Mouse (Mus musculus): ENCODE data around the gene Tmem121. TPM values are rescaled to one million over a fixed set of nuclear protein-coding genes. Genes with fewer than 3 reads are reported as not detected.

Tmem121 gene
- total RNA-seq, 1 experiment from 2014 or later, result 2.3 TPM

GRCm38 (mm10) chr12:113146112-113147057, 39.3 kb upstream of the Tmem121 start, which contains the start of gene Crip1:
Gene Crip1 (plus strand): TSS chr12:113146316.
- ATAC-seq (replicated peaks in 1 of 2; ENCODE audit: insufficient read depth in 1 of 2, low FRiP score in 2 of 2, low TSS enrichment in 1 of 2, low read depth in 1 of 2, poor library complexity in 2 of 2, severe bottlenecking in 2 of 2), result peak; percentile 56 to 60

- no peak for ATAC-seq (replicated peaks in 1 of 2; ENCODE audit: insufficient read depth in 1 of 2, low FRiP score in 2 of 2, low TSS enrichment in 1 of 2, low read depth in 1 of 2, poor library complexity in 2 of 2, severe bottlenecking in 2 of 2)
Measured at GRCm38 (mm10) chr12:113147481-113147880, 38.2 kb upstream of the Tmem121 start.

- no peak for ATAC-seq (replicated peaks in 1 of 2; ENCODE audit: insufficient read depth in 1 of 2, low FRiP score in 2 of 2, low TSS enrichment in 1 of 2, low read depth in 1 of 2, poor library complexity in 2 of 2, severe bottlenecking in 2 of 2)
Measured at GRCm38 (mm10) chr12:113148381-113149035, 37.2 kb upstream of the Tmem121 start.

- no peak for ATAC-seq (replicated peaks in 1 of 2; ENCODE audit: insufficient read depth in 1 of 2, low FRiP score in 2 of 2, low TSS enrichment in 1 of 2, low read depth in 1 of 2, poor library complexity in 2 of 2, severe bottlenecking in 2 of 2)
Measured at GRCm38 (mm10) chr12:113149341-113149740, 36.4 kb upstream of the Tmem121 start.

GRCm38 (mm10) chr12:113149896-113150295, 35.8 kb upstream of the Tmem121 start:
- ATAC-seq (replicated peaks in 1 of 2; ENCODE audit: insufficient read depth in 1 of 2, low FRiP score in 2 of 2, low TSS enrichment in 1 of 2, low read depth in 1 of 2, poor library complexity in 2 of 2, severe bottlenecking in 2 of 2), result no peak

GRCm38 (mm10) chr12:113150591-113150990, 35.1 kb upstream of the Tmem121 start:
- no peak for ATAC-seq (replicated peaks in 1 of 2; ENCODE audit: insufficient read depth in 1 of 2, low FRiP score in 2 of 2, low TSS enrichment in 1 of 2, low read depth in 1 of 2, poor library complexity in 2 of 2, severe bottlenecking in 2 of 2)

- no peak for ATAC-seq (replicated peaks in 1 of 2; ENCODE audit: insufficient read depth in 1 of 2, low FRiP score in 2 of 2, low TSS enrichment in 1 of 2, low read depth in 1 of 2, poor library complexity in 2 of 2, severe bottlenecking in 2 of 2)
Measured at GRCm38 (mm10) chr12:113151046-113151445, 34.7 kb upstream of the Tmem121 start.

- ATAC-seq (replicated peaks in 1 of 2; ENCODE audit: insufficient read depth in 1 of 2, low FRiP score in 2 of 2, low TSS enrichment in 1 of 2, low read depth in 1 of 2, poor library complexity in 2 of 2, severe bottlenecking in 2 of 2), result peak in 1 of 2 experiments; percentile 7; a peak in 1 of 4 replicates
Measured at GRCm38 (mm10) chr12:113151661-113152271, 34.0 kb upstream of the Tmem121 start.

GRCm38 (mm10) chr12:113152272-113152661, 33.5 kb upstream of the Tmem121 start:
- no peak for ATAC-seq (replicated peaks in 1 of 2; ENCODE audit: insufficient read depth in 1 of 2, low FRiP score in 2 of 2, low TSS enrichment in 1 of 2, low read depth in 1 of 2, poor library complexity in 2 of 2, severe bottlenecking in 2 of 2)

GRCm38 (mm10) chr12:113152991-113153525, 32.7 kb upstream of the Tmem121 start:
- ATAC-seq (replicated peaks in 1 of 2; ENCODE audit: insufficient read depth in 1 of 2, low FRiP score in 2 of 2, low TSS enrichment in 1 of 2, low read depth in 1 of 2, poor library complexity in 2 of 2, severe bottlenecking in 2 of 2), result no peak

GRCm38 (mm10) chr12:113153971-113154370, 31.8 kb upstream of the Tmem121 start:
- ATAC-seq (replicated peaks in 1 of 2; ENCODE audit: insufficient read depth in 1 of 2, low FRiP score in 2 of 2, low TSS enrichment in 1 of 2, low read depth in 1 of 2, poor library complexity in 2 of 2, severe bottlenecking in 2 of 2), result no peak

- no peak for ATAC-seq (replicated peaks in 1 of 2; ENCODE audit: insufficient read depth in 1 of 2, low FRiP score in 2 of 2, low TSS enrichment in 1 of 2, low read depth in 1 of 2, poor library complexity in 2 of 2, severe bottlenecking in 2 of 2)
Measured at GRCm38 (mm10) chr12:113154747-113155075, 31.0 kb upstream of the Tmem121 start.

- ATAC-seq (replicated peaks in 1 of 2; ENCODE audit: insufficient read depth in 1 of 2, low FRiP score in 2 of 2, low TSS enrichment in 1 of 2, low read depth in 1 of 2, poor library complexity in 2 of 2, severe bottlenecking in 2 of 2), result peak in 1 of 2 experiments; percentile 3; a peak in 1 of 4 replicates
Measured at GRCm38 (mm10) chr12:113155076-113155771, 30.5 kb upstream of the Tmem121 start.

GRCm38 (mm10) chr12:113155887-113156539, 29.7 kb upstream of the Tmem121 start, which contains the start of gene Tedc1:
Gene Tedc1 (plus strand): TSS chr12:113156421.
- ATAC-seq (replicated peaks in 1 of 2; ENCODE audit: insufficient read depth in 1 of 2, low FRiP score in 2 of 2, low TSS enrichment in 1 of 2, low read depth in 1 of 2, poor library complexity in 2 of 2, severe bottlenecking in 2 of 2), result peak; percentile 88 to 91

GRCm38 (mm10) chr12:113156540-113156929, 29.2 kb upstream of the Tmem121 start:
- no peak for ATAC-seq (replicated peaks in 1 of 2; ENCODE audit: insufficient read depth in 1 of 2, low FRiP score in 2 of 2, low TSS enrichment in 1 of 2, low read depth in 1 of 2, poor library complexity in 2 of 2, severe bottlenecking in 2 of 2)

- no peak for ATAC-seq (replicated peaks in 1 of 2; ENCODE audit: insufficient read depth in 1 of 2, low FRiP score in 2 of 2, low TSS enrichment in 1 of 2, low read depth in 1 of 2, poor library complexity in 2 of 2, severe bottlenecking in 2 of 2)
Measured at GRCm38 (mm10) chr12:113157002-113157401, 28.7 kb upstream of the Tmem121 start.

- no peak for ATAC-seq (replicated peaks in 1 of 2; ENCODE audit: insufficient read depth in 1 of 2, low FRiP score in 2 of 2, low TSS enrichment in 1 of 2, low read depth in 1 of 2, poor library complexity in 2 of 2, severe bottlenecking in 2 of 2)
Measured at GRCm38 (mm10) chr12:113157521-113157920, 28.2 kb upstream of the Tmem121 start.

All from hematopoietic stem cell, adult 5-6 weeks (primary cell).